11 mouse cellular contexts compared by ENCODE assay signal in the genomic region with DNA sequence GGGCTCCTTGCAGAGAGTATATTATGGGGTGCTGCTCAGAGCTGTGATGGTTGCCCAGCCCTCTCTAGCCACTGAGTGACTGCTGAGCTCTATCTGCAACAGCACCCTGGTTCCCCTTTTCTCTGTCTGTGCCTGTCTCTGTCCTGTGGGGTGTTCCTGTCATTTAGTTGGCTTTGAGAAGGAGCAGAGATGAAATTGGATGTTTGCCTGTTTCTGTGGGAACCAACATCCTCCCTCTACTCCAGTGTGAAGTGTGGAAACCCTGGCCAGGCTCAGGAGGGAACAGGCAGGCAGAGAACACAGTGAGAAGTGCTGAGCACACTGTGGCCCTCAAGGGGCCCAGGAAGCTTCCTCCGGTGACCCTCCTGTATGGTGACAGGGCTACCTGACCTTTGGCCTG. TPM values are rescaled to one million over a fixed set of nuclear protein-coding genes. Genes with fewer than 3 reads are reported as not detected.
DNase-seq lines count a peak whose midpoint lies in the region; ATAC-seq and TF ChIP-seq lines count a peak whose summit lies in the region.
"Had no signal": no experiment of that assay in that cellular context is flagged by ENCODE, and none has a peak within 500 bp of the region (broad histone marks: within the 10 kb centered on the region; RNA-seq: fewer than 3 reads in every experiment).

No protein-coding gene starts in this region.

- H3K9me3 ChIP-seq in intestine, embryonic 14.5 days (ENCODE audit: control insufficient read depth, low read length) = no peaks in the 10 kb centered on the region
- no peaks in the 10 kb centered on the region for H3K9me3 ChIP-seq in intestine, embryonic 16.5 days (ENCODE audit: control insufficient read depth, low read length)
- H3K9me3 ChIP-seq: embryonic facial prominence, embryonic 15.5 days had no signal

- H3K27me3 ChIP-seq in intestine, embryonic 14.5 days (replicated peaks; ENCODE audit: control insufficient read depth, insufficient read depth, low read length) = no peaks in the 10 kb centered on the region
- H3K27me3 ChIP-seq in intestine, embryonic 16.5 days (replicated peaks; ENCODE audit: control insufficient read depth, insufficient read depth, low read length) = no peaks in the 10 kb centered on the region
- no peaks in the 10 kb centered on the region for H3K27me3 ChIP-seq in testis, adult 2 months (ENCODE audit: control insufficient read depth, insufficient read depth, low read length)
- H3K27me3 ChIP-seq: embryonic facial prominence, embryonic 15.5 days had no signal

- H3K27ac ChIP-seq in intestine, embryonic 14.5 days (ENCODE audit: low read depth) = no peak overlapping the region
- no peak overlapping the region for H3K27ac ChIP-seq in intestine, embryonic 16.5 days (ENCODE audit: low read length)
- peak overlapping the region; percentile 25 for H3K27ac ChIP-seq in testis, adult 2 months (ENCODE audit: control insufficient read depth, insufficient read depth, low read depth, low read length)
- H3K27ac ChIP-seq: embryonic facial prominence, embryonic 15.5 days; macrophage had no signal

- no peak overlapping the region for H3K4me3 ChIP-seq in intestine, embryonic 14.5 days (ENCODE audit: low read depth, low read length)
- no peak overlapping the region for H3K4me3 ChIP-seq in intestine, embryonic 16.5 days (ENCODE audit: low read length)
- no peak overlapping the region for H3K4me3 ChIP-seq in testis, adult 2 months (ENCODE audit: control insufficient read depth, low read depth, low read length)
- H3K4me3 ChIP-seq: embryonic facial prominence, embryonic 15.5 days had no signal

- no peak for TF ChIP-seq CTCF in testis, adult 2 months (IDR thresholded peaks at IDR 0.05; ENCODE audit: control insufficient read depth, insufficient read depth, insufficient replicate concordance, low read depth, low read length)

- H3K4me1 ChIP-seq in intestine, embryonic 14.5 days (replicated peaks; ENCODE audit: control insufficient read depth, insufficient read depth, low read length) = no peaks in the 10 kb centered on the region; the same call in 1 of the 2 replicates
- H3K4me1 ChIP-seq in intestine, embryonic 16.5 days (ENCODE audit: control insufficient read depth, insufficient read depth, low read length) = peaks cover 8% of the 10 kb centered on the region
- peaks cover 9% of the 10 kb centered on the region for H3K4me1 ChIP-seq in testis, adult 2 months (ENCODE audit: control insufficient read depth, insufficient read depth, low read length)

- peak; percentile 32; the same call in 1 of the 2 replicates for ATAC-seq in intestine, embryonic 14.5 days (replicated peaks; ENCODE audit: low FRiP score, low TSS enrichment, low read depth)
- no peak for ATAC-seq in intestine, embryonic 16.5 days
- ATAC-seq in inflammation-experienced regulatory T-cells, adult 6 months = no peak

- WGBS in intestine, embryonic 14.5 days = 80% methylated on average over 1 of the region's 1 CpGs
- 74% methylated on average over 1 of the region's 1 CpGs for WGBS in intestine, embryonic 16.5 days

- DNase-seq in intestine, embryonic 14.5 days (ENCODE audit: low spot score) = no peak
- no peak for DNase-seq in testis, postnatal 14 days (ENCODE audit: low spot score)
- peak; percentile 40 for DNase-seq in layer of hippocampus, postnatal 36 days
- no peak for DNase-seq in adrenal gland, postnatal 14 days
- DNase-seq: cerebellum, adult 8-10 months; kidney, adult 18-20 months had no signal

- H3K4me2 ChIP-seq in intestine, embryonic 14.5 days (ENCODE audit: low read length) = no peak overlapping the region
- no peak overlapping the region for H3K4me2 ChIP-seq in intestine, embryonic 16.5 days (ENCODE audit: low read depth, low read length)
- H3K4me2 ChIP-seq: embryonic facial prominence, embryonic 15.5 days had no signal

- TF ChIP-seq POLR2A in testis, adult 2 months (IDR thresholded peaks at IDR 0.05; ENCODE audit: control insufficient read depth, low read depth, low read length) = no peak

- H3K36me3 ChIP-seq in intestine, embryonic 14.5 days (ENCODE audit: control insufficient read depth, insufficient read depth, low read length) = no peaks in the 10 kb centered on the region
- H3K36me3 ChIP-seq in intestine, embryonic 16.5 days (ENCODE audit: control insufficient read depth, insufficient read depth, low read length) = no peaks in the 10 kb centered on the region
- no peaks in the 10 kb centered on the region for H3K36me3 ChIP-seq in testis, adult 2 months (ENCODE audit: control insufficient read depth, insufficient read depth, low read length)
- H3K36me3 ChIP-seq: embryonic facial prominence, embryonic 15.5 days had no signal

- H3K9ac ChIP-seq in intestine, embryonic 14.5 days (ENCODE audit: low read length) = no peak overlapping the region
- H3K9ac ChIP-seq in intestine, embryonic 16.5 days (ENCODE audit: low read depth, low read length) = no peak overlapping the region
- H3K9ac ChIP-seq: embryonic facial prominence, embryonic 15.5 days had no signal

RNA-seq across cellular contexts. Expression of a gene that starts 40.8 kb away (rescaled TPM):
- 9.2 and 11.9 TPM in 2 replicates for polyA plus RNA-seq in intestine, embryonic 14.5 days (2014; fragmentation: Nextera tagmentation; extraction: Ambion mirVana)
- polyA plus RNA-seq in intestine, embryonic 16.5 days (2015; fragmentation: Nextera tagmentation; extraction: Ambion mirVana) = 5.7 and 5.8 TPM in 2 replicates
- polyA plus RNA-seq in testis, adult 2 months (2012; rRNA removed) = 19.2 and 26.4 TPM in 2 replicates
- total RNA-seq in layer of hippocampus, postnatal 36 days (2021) = 10 to 100 TPM; 16.9 to 18.0 TPM
- polyA plus RNA-seq in inflammation-experienced regulatory T-cells, adult 6 months (2017; shearing (Covaris generic)) = 1 to 10 TPM; 2.5 to 3.8 (median 2.7) TPM
- 47.3 and 100 TPM in 2 replicates for total RNA-seq in adrenal gland, postnatal 14 days (2021)

Comparison
In these comparisons a context has a peak if more than half of its experiments do, and no peak if none do; other contexts are left out.
1. DNase-seq: peak in layer of hippocampus, postnatal 36 days (2 of 2); none in intestine, embryonic 14.5 days (single experiment), testis, postnatal 14 days (single experiment) and adrenal gland, postnatal 14 days (single experiment).